Mouse (Mus musculus) liver, adult 2 months (tissue): ENCODE data around the gene Kazn.

ENCODE experiments used
- CTCF ChIP-seq: fragments of 200-500 bp; IDR thresholded peaks from 2 replicates; pipeline ENCODE4 v1.5.1; 2011; ENCODE audit warnings: low read depth, low read length, control low read depth
- POLR2A ChIP-seq: fragments of 200-500 bp; IDR thresholded peaks from 2 replicates; pipeline ENCODE4 v1.6.1; 2011; ENCODE audit warnings: low read length, control low read depth; ENCODE audit not compliant: insufficient read depth; ENCODE audit errors: extremely low read depth

- no peak for TF ChIP-seq CTCF
- TF ChIP-seq POLR2A, result no peak
Measured at GRCm38 (mm10) chr4:142130162-142130561, 109.0 kb downstream of the Kazn start.
